16 mouse cellular contexts compared by ENCODE assay signal in genomic region chr12:16129923-16130322, GRCm38 (mm10).
"Had no signal": no experiment of that assay in that cellular context is flagged by ENCODE, and none has a peak within 500 bp of the region (broad histone marks: within the 10 kb centered on the region; RNA-seq: fewer than 3 reads in every experiment).

No protein-coding gene starts in this region.

- H3K9me3 ChIP-seq: neural tube, embryonic 13.5 days; neural tube, embryonic 15.5 days; stomach, embryonic 15.5 days had no signal

- H3K4me1 ChIP-seq: neural tube, embryonic 13.5 days; neural tube, embryonic 15.5 days; stomach, embryonic 15.5 days had no signal

- DNase-seq: retina, postnatal 1 day; right cerebral cortex, adult 18-20 months; right cerebral cortex, postnatal 14 days; right cerebral cortex, postnatal 25 days; right cerebral cortex, postnatal 4 days; spleen, adult 18-20 months; thymus, adult 18-20 months; thymus, adult 2 months; thymus, postnatal 14 days; thymus, postnatal 25 days; thymus, postnatal 36 days; thymus, postnatal 4 days had no signal

- H3K27ac ChIP-seq: neural tube, embryonic 13.5 days; neural tube, embryonic 15.5 days; stomach, embryonic 15.5 days; stomach, postnatal 0 days had no signal

- H3K4me2 ChIP-seq: neural tube, embryonic 13.5 days; neural tube, embryonic 15.5 days; stomach, embryonic 15.5 days had no signal

- H3K9ac ChIP-seq: neural tube, embryonic 13.5 days; neural tube, embryonic 15.5 days; stomach, embryonic 15.5 days had no signal

- H3K27me3 ChIP-seq: neural tube, embryonic 13.5 days; neural tube, embryonic 15.5 days; stomach, embryonic 15.5 days had no signal

- H3K36me3 ChIP-seq: neural tube, embryonic 13.5 days; neural tube, embryonic 15.5 days; stomach, embryonic 15.5 days had no signal

- H3K4me3 ChIP-seq: neural tube, embryonic 13.5 days; neural tube, embryonic 15.5 days; stomach, embryonic 15.5 days had no signal
